Mouse (Mus musculus) embryonic fibroblast, embryonic 13.5 days (primary cell): ENCODE measurements around the gene Chrne. TPM values are rescaled to one million over a fixed set of nuclear protein-coding genes. Genes with fewer than 3 reads are reported as not detected.

Source experiments
- H3K27ac ChIP-seq: 2 replicates; pipeline ENCODE4 v1.5.1; 2012; ENCODE audit warnings: low read length, control low read depth, inconsistent platforms; ENCODE audit not compliant: insufficient read depth
- H3K4me1 ChIP-seq: 2 replicates; pipeline ENCODE4 v1.6.1; 2011; ENCODE audit warnings: low read length; ENCODE audit not compliant: control insufficient read depth, insufficient read depth
- H3K4me3 ChIP-seq: 2 replicates; pipeline ENCODE4 v1.5.1; 2011; ENCODE audit warnings: mild to moderate bottlenecking, control low read depth, low read length; ENCODE audit not compliant: insufficient read depth
- CTCF ChIP-seq: IDR thresholded peaks from 2 replicates; pipeline ENCODE4 v1.5.1; 2011; ENCODE audit warnings: mild to moderate bottlenecking, control low read depth, low read length, moderate library complexity, borderline replicate concordance; ENCODE audit not compliant: insufficient read depth
- POLR2A ChIP-seq: IDR thresholded peaks from 2 replicates; pipeline ENCODE4 v1.6.1; 2011; ENCODE audit warnings: low read depth, mild to moderate bottlenecking, control low read depth, low read length, moderate library complexity
- polyA plus RNA-seq: library from polyadenylated mRNA; stranded (reverse); fragments of >200 nt; gene quantifications from 2 replicates; pipeline ENCODE4 v1.2.4, GENCODE M21; 2011; ENCODE audit warnings: low read depth; ENCODE audit not compliant: missing spikeins, insufficient read length

Chrne gene
- polyA plus RNA-seq, 1 experiment = not detected

DNA sequence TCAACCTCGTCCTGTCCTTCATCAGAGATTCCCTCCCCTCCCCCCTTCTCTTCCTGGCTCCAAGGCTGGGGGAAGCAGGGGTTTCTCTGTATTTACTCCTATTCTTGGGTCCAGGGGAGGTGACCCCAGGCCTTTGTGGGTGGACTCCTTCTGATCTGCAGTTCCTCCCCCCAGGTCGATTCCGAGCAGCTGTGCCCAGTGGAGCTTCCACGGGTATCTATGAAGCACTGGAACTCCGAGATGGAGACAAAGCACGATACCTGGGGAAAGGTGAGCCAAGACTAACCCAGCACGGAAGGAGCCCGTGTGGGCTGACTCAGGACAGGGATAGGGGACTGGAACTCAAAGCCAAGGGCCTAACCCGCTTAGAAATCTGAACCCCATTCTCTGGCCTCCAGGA is 39.0 kb upstream of the Chrne start:
- TF ChIP-seq POLR2A = no peak
- no peak for TF ChIP-seq CTCF
- Histone ChIP-seq H3K27ac (no peak overlapping the region; the same call in 1 of the 2 replicates), H3K4me3 (no peak overlapping the region), H3K4me1 (peaks cover 14% of the 10 kb centered on the region)

GRCm38 (mm10) chr11:70657573-70657972 is 38.6 kb upstream of the Chrne start:
- H3K4me1 ChIP-seq = peaks cover 14% of the 10 kb centered on the region
- no peak overlapping the region for H3K4me3 ChIP-seq
- 0 out of 2 replicates have a peak overlapping the region, but pooled peaks have one; percentile 2 for H3K27ac ChIP-seq
- TF ChIP-seq POLR2A (no peak), CTCF (no peak)

DNA sequence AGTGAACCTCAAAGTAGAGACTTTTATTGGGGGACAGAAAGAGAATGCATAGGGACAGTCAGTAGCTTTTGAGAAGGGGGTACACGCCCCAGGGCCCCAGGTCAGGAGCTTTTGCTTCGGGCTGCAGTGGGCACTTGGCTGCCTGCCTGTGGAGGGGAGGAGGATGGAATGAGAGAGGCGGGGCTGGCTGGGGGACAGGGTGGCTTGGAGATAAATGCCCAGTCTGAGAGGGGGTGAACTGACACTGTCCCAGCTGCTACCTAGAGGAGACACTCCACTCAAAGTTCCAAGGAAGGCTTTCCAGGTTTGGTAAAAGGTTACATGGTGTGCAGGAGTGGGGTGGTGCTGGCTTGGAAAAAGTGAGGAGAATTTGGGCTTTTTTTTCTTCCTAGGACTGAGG is 37.9 kb upstream of the Chrne start, which contains the start of gene Eno3:
Eno3 (plus strand) TSS at position 239 of the 400 bp plus-strand sequence.
- TF ChIP-seq CTCF (no peak), POLR2A (0 out of 2 replicates have a peak, but pooled peaks have one; percentile 24)
- Histone ChIP-seq H3K27ac (peak within 1 kb of the TSS; percentile 96), H3K4me3 (peak within 1 kb of the TSS; percentile 39), H3K4me1 (peaks cover 14% of the 10 kb centered on the region)

- H3K4me1 ChIP-seq = peaks cover 14% of the 10 kb centered on the region
- H3K4me3 ChIP-seq = peak overlapping the region; percentile 39
- TF ChIP-seq POLR2A (no peak; the same call in 1 of the 2 replicates), CTCF (no peak)
- H3K27ac ChIP-seq = peak overlapping the region; percentile 96
Measured at GRCm38 (mm10) chr11:70656456-70656927, 37.5 kb upstream of the Chrne start.

DNA sequence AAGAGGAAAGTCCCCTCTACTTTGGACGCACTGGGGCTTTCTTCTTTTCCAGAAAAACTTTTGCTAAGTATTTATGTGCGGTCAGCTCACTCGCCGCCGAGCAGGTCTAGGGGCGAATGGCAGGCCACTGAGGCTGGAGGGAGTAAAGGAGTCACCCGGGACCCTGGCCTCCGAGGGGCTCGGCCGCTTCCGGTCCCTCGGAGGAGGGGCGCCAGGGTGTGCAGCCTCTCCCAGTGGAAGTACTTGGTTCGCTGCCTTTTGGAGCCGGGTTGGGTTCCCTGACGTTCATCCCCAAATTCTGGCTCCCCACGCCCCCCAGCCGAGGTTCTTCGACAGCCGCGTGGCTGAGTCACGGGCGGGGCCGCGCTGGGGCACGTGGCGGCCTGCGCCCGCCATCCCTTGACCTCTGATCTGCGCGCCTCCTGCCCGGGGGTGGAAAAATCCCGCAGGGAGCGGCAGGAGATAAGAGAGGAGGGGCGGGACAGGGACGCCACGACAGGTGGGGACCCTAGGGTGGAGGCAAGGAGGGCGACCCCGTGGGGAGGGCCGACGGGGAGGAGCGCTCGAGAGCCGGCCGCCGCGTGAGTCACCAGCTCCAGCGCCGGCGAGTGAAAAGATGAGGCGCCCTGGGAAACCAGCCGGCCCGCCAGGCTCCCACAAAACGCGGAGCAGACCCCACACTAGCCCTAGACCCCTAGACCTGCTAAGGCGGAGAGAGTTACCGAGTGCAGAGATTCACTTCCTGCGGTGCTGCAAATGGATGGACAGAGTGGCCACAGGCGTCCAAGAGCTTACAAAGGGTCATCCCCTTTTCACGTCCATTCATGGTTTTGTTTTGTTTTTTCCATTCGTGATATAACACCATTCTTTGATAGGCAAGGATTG is 36.8 kb upstream of the Chrne start:
- Histone ChIP-seq H3K4me1 (peaks cover 16% of the 10 kb centered on the region), H3K27ac (peak overlapping the region; percentile 96), H3K4me3 (peak overlapping the region; percentile 44)
- TF ChIP-seq CTCF (no peak), POLR2A (peak; percentile 53)

DNA sequence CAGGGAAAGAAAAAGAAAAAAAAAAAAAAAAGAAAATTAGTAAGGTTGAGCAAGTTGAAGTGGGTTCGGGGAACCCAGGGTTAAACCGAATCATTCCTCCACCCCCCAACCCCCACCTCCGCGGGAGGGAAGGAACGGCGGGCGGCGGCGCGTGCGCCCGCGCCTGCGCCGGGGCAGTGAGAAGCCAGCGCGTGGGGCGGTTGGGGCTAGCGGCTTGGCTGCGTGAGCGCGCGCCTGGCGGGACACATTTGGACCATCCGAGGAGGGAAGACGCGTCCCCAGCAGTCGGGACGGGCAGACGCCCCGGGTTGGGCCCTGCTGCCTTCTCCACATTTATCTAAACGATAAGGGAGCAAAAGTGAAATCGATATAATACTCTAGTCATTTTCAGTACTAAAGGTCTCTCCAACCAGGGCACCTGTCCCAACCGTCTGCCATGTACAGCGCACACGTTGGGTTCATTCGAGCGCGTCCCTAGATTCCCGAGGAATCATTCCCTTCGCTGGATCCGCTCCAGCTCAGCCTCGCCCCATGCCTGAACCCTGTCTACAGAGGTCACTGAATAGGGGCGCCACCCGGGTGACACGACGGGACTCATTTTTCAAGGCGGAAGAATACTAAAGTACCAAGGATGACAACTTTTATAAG is 36.0 kb upstream of the Chrne start:
- TF ChIP-seq CTCF (no peak), POLR2A (peak; percentile 70; the same call in 1 of the 2 replicates)
- peak overlapping the region; percentile 97 for H3K27ac ChIP-seq
- peak overlapping the region; percentile 44 for H3K4me3 ChIP-seq
- H3K4me1 ChIP-seq = peaks cover 19% of the 10 kb centered on the region

- peak; percentile 95 for TF ChIP-seq POLR2A
- no peak for TF ChIP-seq CTCF
- H3K27ac ChIP-seq = peak within 1 kb of the TSS; percentile 98
- H3K4me1 ChIP-seq = peaks cover 20% of the 10 kb centered on the region
- peak within 1 kb of the TSS; percentile 86 for H3K4me3 ChIP-seq
Measured at GRCm38 (mm10) chr11:70654198-70654922, 35.3 kb upstream of the Chrne start, which contains the start of gene Pfn1. TSS of gene Pfn1 (minus strand) at chr11:70654644.

DNA sequence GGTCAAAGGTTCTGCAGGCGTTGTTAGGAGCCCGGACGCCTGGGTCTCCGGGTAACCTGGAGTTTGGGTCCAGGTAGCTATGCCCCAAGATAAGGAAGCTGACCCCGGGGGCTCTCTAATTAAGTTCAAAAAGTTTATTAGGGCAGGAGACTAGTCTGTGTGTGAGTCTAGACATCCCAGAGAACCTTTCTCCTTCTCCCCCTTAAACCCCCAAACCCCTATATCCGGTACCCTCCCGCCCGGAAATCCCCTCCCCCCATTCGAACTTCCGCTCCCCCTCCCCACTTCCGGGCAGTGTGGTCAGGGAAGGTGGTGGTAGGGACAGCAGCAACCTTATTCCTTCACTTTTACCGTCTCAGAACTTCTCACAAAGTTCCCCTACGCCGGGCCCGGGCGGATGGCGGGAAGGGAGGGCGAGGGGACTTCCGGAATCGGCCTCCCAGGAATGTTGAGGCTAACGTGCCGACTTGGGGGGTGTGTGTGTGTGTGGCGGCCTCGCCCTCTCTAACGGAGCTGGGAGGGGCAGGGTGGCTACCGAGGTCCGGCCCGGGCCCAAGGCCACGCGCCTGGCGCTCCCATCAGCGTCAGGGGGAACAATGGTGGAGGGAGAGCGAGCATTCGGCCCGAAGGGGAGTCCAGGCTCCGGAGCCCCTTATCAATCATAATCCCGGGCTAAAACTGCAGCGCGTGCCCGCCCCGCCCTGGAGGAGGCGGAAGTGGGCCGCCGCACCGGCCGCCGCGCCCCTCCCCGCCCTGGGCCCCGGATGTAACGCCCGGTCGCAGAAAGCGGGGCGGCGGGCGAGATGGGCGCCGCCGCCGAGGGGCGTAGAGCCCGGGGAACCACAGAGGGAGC is 34.6 kb upstream of the Chrne start:
- Histone ChIP-seq H3K4me3 (peak overlapping the region; percentile 86), H3K27ac (peak overlapping the region; percentile 98), H3K4me1 (peaks cover 17% of the 10 kb centered on the region; the same call in 1 of the 2 replicates)
- TF ChIP-seq CTCF (no peak), POLR2A (peak; percentile 53)

GRCm38 (mm10) chr11:70652884-70653344 is 33.9 kb upstream of the Chrne start:
- Histone ChIP-seq H3K4me1 (peaks cover 13% of the 10 kb centered on the region; the same call in 1 of the 2 replicates), H3K27ac (peak overlapping the region; percentile 87), H3K4me3 (peak overlapping the region; percentile 86)
- TF ChIP-seq POLR2A (no peak), CTCF (no peak)
